Mouse (Mus musculus) CH12.LX (cell line): ENCODE measurements around the gene Prodh2. TPM values are rescaled to one million over a fixed set of nuclear protein-coding genes. Genes with fewer than 3 reads are reported as not detected.

Source experiments
- DNase-seq: peaks from one replicate; pipeline ENCODE4 v3.0.0-alpha.2; 2013; ENCODE audit errors: extremely low read depth
- H3K27ac ChIP-seq: 2 replicates; pipeline ENCODE4 v1.5.1; 2012; ENCODE audit warnings: low read depth, mild to moderate bottlenecking, control low read depth, moderate library complexity; ENCODE audit not compliant: insufficient read depth
- H3K27me3 ChIP-seq: replicated peaks from 2 replicates; pipeline ENCODE3; 2012; ENCODE audit warnings: inconsistent platforms
- H3K36me3 ChIP-seq, 2 experiments: replicated peaks in 1 of 2; 2 replicates each; pipeline versions ENCODE3 to v1.6.1; 2012; ENCODE audit warnings: inconsistent platforms in 1 of 2, low read length in 1 of 2, mild to moderate bottlenecking in 1 of 2, mixed read lengths in 1 of 2, moderate library complexity in 1 of 2; ENCODE audit not compliant: control insufficient read depth in 1 of 2, insufficient read depth in 1 of 2
- H3K4me1 ChIP-seq, 2 experiments: 2 replicates each; pipeline ENCODE4 v1.6.1; 2012; ENCODE audit warnings: inconsistent platforms in 1 of 2, moderate library complexity in 1 of 2; ENCODE audit not compliant: insufficient read depth in 2 of 2, control insufficient read depth in 1 of 2
- H3K4me2 ChIP-seq: 2 replicates; pipeline ENCODE4 v1.6.1; 2012; ENCODE audit warnings: low read depth, mild to moderate bottlenecking, control low read depth; ENCODE audit not compliant: poor library complexity, insufficient read depth, severe bottlenecking
- H3K4me3 ChIP-seq, 3 experiments: fragments of 150-350 bp in 1 of 3; sonication (generic) in 1 of 3; replicated peaks in 1 of 3; 2 replicates each; pipeline versions ENCODE3 to v1.5.1; 2011 to 2012; ENCODE audit warnings: low read depth in 2 of 3, low read length in 2 of 3, mild to moderate bottlenecking in 2 of 3, moderate library complexity in 2 of 3, control low read depth in 1 of 3, improper control_type of control experiment in 1 of 3, inconsistent platforms in 1 of 3, mixed read lengths in 1 of 3; ENCODE audit not compliant: poor library complexity in 1 of 3
- H3K79me2 ChIP-seq: replicated peaks from 2 replicates; pipeline ENCODE4 v1.6.1; 2012; ENCODE audit warnings: mild to moderate bottlenecking, moderate library complexity; ENCODE audit not compliant: control insufficient read depth, poor library complexity, insufficient read depth, severe bottlenecking; ENCODE audit errors: extremely low read depth
- H3K9ac ChIP-seq: 2 replicates; pipeline ENCODE4 v1.6.1; 2012; ENCODE audit warnings: low read depth, mild to moderate bottlenecking, control low read depth, moderate library complexity; ENCODE audit not compliant: insufficient read depth
- H3K9me3 ChIP-seq: replicated peaks from 2 replicates; pipeline ENCODE3; 2012; ENCODE audit warnings: low read length, inconsistent platforms, mixed read lengths
- BHLHE40 ChIP-seq: IDR thresholded peaks from 2 replicates; pipeline ENCODE4 v1.6.1; 2011; ENCODE audit warnings: mild to moderate bottlenecking, low read depth, low read length, improper control_type of control experiment
- CHD1 ChIP-seq: IDR thresholded peaks from 2 replicates; pipeline ENCODE4 v1.6.1; 2012; ENCODE audit warnings: low read depth, low read length, improper control_type of control experiment, inconsistent platforms
- CHD2 ChIP-seq: IDR thresholded peaks from 2 replicates; pipeline ENCODE4 v1.6.1; 2011; ENCODE audit warnings: low read length, improper control_type of control experiment
- CTCF ChIP-seq, 2 experiments: IDR thresholded peaks in 1 of 2; conservative IDR thresholded peaks in 1 of 2; 2 replicates each; pipeline ENCODE4 v1.5.1; 2011 to 2012; ENCODE audit warnings: low read depth in 2 of 2, low read length in 2 of 2, improper control_type of control experiment in 1 of 2, inconsistent platforms in 1 of 2, mild to moderate bottlenecking in 1 of 2, moderate library complexity in 1 of 2
- E2F4 ChIP-seq: IDR thresholded peaks from 2 replicates; pipeline ENCODE4 v1.6.1; 2011; ENCODE audit warnings: low read depth, low read length, improper control_type of control experiment; ENCODE audit not compliant: insufficient replicate concordance
- ELF1 ChIP-seq: IDR thresholded peaks from 2 replicates; pipeline ENCODE4 v1.6.1; 2014; ENCODE audit warnings: low read depth, mild to moderate bottlenecking, inconsistent platforms, low read length, improper control_type of control experiment
- EP300 ChIP-seq: IDR thresholded peaks from 2 replicates; pipeline ENCODE4 v1.6.1; 2011; ENCODE audit warnings: low read length, improper control_type of control experiment
- ETS1 ChIP-seq: conservative IDR thresholded peaks from 2 replicates; pipeline ENCODE4 v1.6.1; 2012; ENCODE audit warnings: low read depth, mild to moderate bottlenecking, inconsistent platforms, low read length, improper control_type of control experiment, moderate library complexity
- GABPA ChIP-seq: IDR thresholded peaks from 2 replicates; pipeline ENCODE4 v1.6.1; 2012; ENCODE audit warnings: low read depth, low read length, improper control_type of control experiment, inconsistent platforms; ENCODE audit not compliant: insufficient replicate concordance
- HCFC1 ChIP-seq: IDR thresholded peaks from 2 replicates; pipeline ENCODE4 v1.6.1; 2012; ENCODE audit warnings: low read depth, mild to moderate bottlenecking, inconsistent platforms, low read length, improper control_type of control experiment
- IRF4 ChIP-seq: IDR thresholded peaks from 2 replicates; pipeline ENCODE4 v1.6.1; 2014; ENCODE audit warnings: low read depth, mild to moderate bottlenecking, inconsistent platforms, low read length, improper control_type of control experiment
- JUN ChIP-seq: IDR thresholded peaks from 2 replicates; pipeline ENCODE4 v1.6.1; 2011; ENCODE audit warnings: low read depth, mild to moderate bottlenecking, low read length, improper control_type of control experiment, moderate library complexity; ENCODE audit not compliant: insufficient read depth
- JUND ChIP-seq: conservative IDR thresholded peaks from 2 replicates; pipeline ENCODE4 v1.6.1; 2011; ENCODE audit warnings: low read depth, low read length, improper control_type of control experiment
- KAT2A ChIP-seq: IDR thresholded peaks from 2 replicates; pipeline ENCODE4 v1.6.1; 2012; ENCODE audit warnings: low read length, improper control_type of control experiment, inconsistent platforms; ENCODE audit not compliant: insufficient replicate concordance
- MAFK ChIP-seq: IDR thresholded peaks from 2 replicates; pipeline ENCODE4 v1.6.1; 2011; ENCODE audit warnings: low read length, improper control_type of control experiment; ENCODE audit not compliant: insufficient replicate concordance
- MAX ChIP-seq: IDR thresholded peaks from 2 replicates; pipeline ENCODE4 v1.6.1; 2011; ENCODE audit warnings: low read length, improper control_type of control experiment
- MAZ ChIP-seq: IDR thresholded peaks from 2 replicates; pipeline ENCODE4 v1.6.1; 2012; ENCODE audit warnings: low read depth, mild to moderate bottlenecking, inconsistent platforms, low read length, improper control_type of control experiment, moderate library complexity
- MEF2A ChIP-seq: IDR thresholded peaks from 2 replicates; pipeline ENCODE4 v1.6.1; 2014; ENCODE audit warnings: low read depth, mild to moderate bottlenecking, inconsistent platforms, low read length, improper control_type of control experiment, borderline replicate concordance
- MXI1 ChIP-seq: IDR thresholded peaks from 2 replicates; pipeline ENCODE4 v1.6.1; 2011; ENCODE audit warnings: mild to moderate bottlenecking, low read depth, low read length, improper control_type of control experiment
- MYC ChIP-seq: IDR thresholded peaks from 2 replicates; pipeline ENCODE4 v1.6.1; 2011; ENCODE audit warnings: low read depth, mild to moderate bottlenecking, improper control_type of control experiment, low read length
- NELFE ChIP-seq: IDR thresholded peaks from 2 replicates; pipeline ENCODE4 v1.6.1; 2011; ENCODE audit warnings: low read depth, low read length, improper control_type of control experiment
- NRF1 ChIP-seq: IDR thresholded peaks from 2 replicates; pipeline ENCODE4 v1.6.1; 2014; ENCODE audit warnings: low read depth, mild to moderate bottlenecking, inconsistent platforms, low read length, improper control_type of control experiment, moderate library complexity
- PAX5 ChIP-seq: IDR thresholded peaks from 2 replicates; pipeline ENCODE4 v1.6.1; 2012; ENCODE audit warnings: low read length, inconsistent platforms, mixed read lengths
- POLR2A ChIP-seq: IDR thresholded peaks from 2 replicates; pipeline ENCODE4 v1.6.1; 2011; ENCODE audit warnings: low read depth, mild to moderate bottlenecking, improper control_type of control experiment, low read length
- POLR2AphosphoS2 ChIP-seq: IDR thresholded peaks from 2 replicates; pipeline ENCODE4 v1.6.1; 2011; ENCODE audit warnings: low read depth, low read length, improper control_type of control experiment
- RAD21 ChIP-seq: IDR thresholded peaks from 2 replicates; pipeline ENCODE4 v1.6.1; 2011; ENCODE audit warnings: low read depth, mild to moderate bottlenecking, low read length, improper control_type of control experiment, moderate library complexity
- RCOR1 ChIP-seq: conservative IDR thresholded peaks from 2 replicates; pipeline ENCODE4 v1.6.1; 2012; ENCODE audit warnings: low read depth, mild to moderate bottlenecking, inconsistent platforms, low read length, improper control_type of control experiment
- SIN3A ChIP-seq: IDR thresholded peaks from 2 replicates; pipeline ENCODE4 v1.6.1; 2012; ENCODE audit warnings: low read length, improper control_type of control experiment, inconsistent platforms
- SMC3 ChIP-seq: IDR thresholded peaks from 2 replicates; pipeline ENCODE4 v1.6.1; 2011; ENCODE audit warnings: low read depth, low read length, improper control_type of control experiment
- TBP ChIP-seq: conservative IDR thresholded peaks from 2 replicates; pipeline ENCODE4 v1.6.1; 2011; ENCODE audit warnings: low read depth, low read length, improper control_type of control experiment
- TCF12 ChIP-seq: IDR thresholded peaks from 2 replicates; pipeline ENCODE4 v1.6.1; 2014; ENCODE audit warnings: low read depth, mild to moderate bottlenecking, inconsistent platforms, low read length, improper control_type of control experiment
- UBTF ChIP-seq: IDR thresholded peaks from 2 replicates; pipeline ENCODE4 v1.6.1; 2012; ENCODE audit warnings: low read depth, mild to moderate bottlenecking, inconsistent platforms, low read length, improper control_type of control experiment, moderate library complexity
- USF1 ChIP-seq: IDR thresholded peaks from 2 replicates; pipeline ENCODE4 v1.6.1; 2014; ENCODE audit warnings: low read depth, mild to moderate bottlenecking, inconsistent platforms, low read length, improper control_type of control experiment
- USF2 ChIP-seq: conservative IDR thresholded peaks from 2 replicates; pipeline ENCODE4 v1.6.1; 2011; ENCODE audit warnings: low read depth, low read length, improper control_type of control experiment
- ZC3H11A ChIP-seq: IDR thresholded peaks from 2 replicates; pipeline ENCODE4 v1.6.1; 2012; ENCODE audit warnings: low read depth, mild to moderate bottlenecking, inconsistent platforms, low read length, improper control_type of control experiment
- ZKSCAN1 ChIP-seq: IDR thresholded peaks from 2 replicates; pipeline ENCODE4 v1.6.1; 2012; ENCODE audit warnings: low read depth, inconsistent platforms, low read length, improper control_type of control experiment, borderline replicate concordance
- ZMIZ1 ChIP-seq: IDR thresholded peaks from 2 replicates; pipeline ENCODE4 v1.6.1; 2012; ENCODE audit warnings: low read depth, mild to moderate bottlenecking, inconsistent platforms, low read length, improper control_type of control experiment
- ZNF384 ChIP-seq: IDR thresholded peaks from 2 replicates; pipeline ENCODE4 v1.6.1; 2012; ENCODE audit warnings: low read depth, low read length, improper control_type of control experiment, inconsistent platforms
- dilution Hi-C: fragments of 300-500 bp; cut with MboI; formaldehyde crosslinking; loops from 2 replicates; pipeline ENCODE4 v1.14.3; 2020; ENCODE audit warnings: low sequenced_read_pairs; ENCODE audit not compliant: extremely low pct_unique_long_range_greater_than_20kb, extremely low pct_ligation_motif_present
- in situ Hi-C: fragments of 300-500 bp; cut with MboI; formaldehyde crosslinking; loops from 3 replicates; pipeline ENCODE4 v1.14.3; 2019; ENCODE audit warnings: low sequenced_read_pairs, low pct_ligation_motif_present, low pct_unique_long_range_greater_than_20kb, mixed read lengths
- polyA plus RNA-seq: library from polyadenylated mRNA; unstranded; fragments of >175 nt; gene quantifications from 2 replicates; pipeline ENCODE4 v1.2.1, GENCODE M21; 2012; ENCODE audit warnings: low read depth; ENCODE audit not compliant: insufficient read length
- total RNA-seq, 2 experiments: library from RNA; depleted of rRNA; stranded (reverse); fragments of 300-350 nt in 1 of 2; fragments of >200 nt in 1 of 2; gene quantifications; 2 replicates each; pipeline ENCODE4 v1.2.3; 2012 to 2014

Gene Prodh2
- total and polyA plus RNA-seq, 3 experiments, result not detected

GRCm38 (mm10) chr7:30552102-30553020, 58.9 kb downstream of the Prodh2 start, which contains the start of the genes Hspb6 and Proser3:
Hspb6 (plus strand) TSS chr7:30552178.
Proser3 (minus strand) TSS chr7:30552299.
- dilution Hi-C loops, result no loop called here
- DNase-seq, result peak; percentile 99
- no peaks in the 10 kb centered on the region; the same call in 1 of the 2 replicates for H3K79me2 ChIP-seq
- peak within 1 kb of the TSS; percentile 83 for H3K9ac ChIP-seq
- TF ChIP-seq ZC3H11A, result no peak
- 0 out of 2 replicates have a peak, but pooled peaks have one; percentile 18 for TF ChIP-seq ETS1
- TF ChIP-seq ZMIZ1, result peak; percentile 95
- TF ChIP-seq MXI1, result peak; percentile 48
- peak; percentile 95 for TF ChIP-seq TBP
- TF ChIP-seq E2F4, result peak; percentile 78; the same call in 1 of the 2 replicates
- peak; percentile 92 for TF ChIP-seq CHD2
- TF ChIP-seq MAZ, result no peak
- TF ChIP-seq HCFC1, result peak; percentile 62; the same call in 1 of the 2 replicates
- peak; percentile 79 for TF ChIP-seq TCF12
- no peak for TF ChIP-seq GABPA
- TF ChIP-seq RAD21, result no peak
- no peak for TF ChIP-seq SMC3
- no peak for TF ChIP-seq UBTF
- 0 out of 2 replicates have a peak, but pooled peaks have one; percentile 53 for TF ChIP-seq CHD1
- TF ChIP-seq KAT2A, result 0 out of 2 replicates have a peak, but pooled peaks have one; percentile 38
- peak; percentile 53; the same call in 1 of the 2 replicates for TF ChIP-seq ELF1
- TF ChIP-seq MAX, result peak; percentile 67
- TF ChIP-seq JUN, result no peak
- no peak for TF ChIP-seq CTCF (conservative IDR thresholded peaks at IDR 0.05 in 1 of 2, IDR thresholded peaks at IDR 0.05 in 1 of 2; ENCODE audit: low read depth in 2 of 2, low read length in 2 of 2)
- no peak for TF ChIP-seq MEF2A
- TF ChIP-seq BHLHE40, result no peak
- TF ChIP-seq MAFK, result no peak
- TF ChIP-seq EP300, result no peak
- peak; percentile 94 for TF ChIP-seq POLR2AphosphoS2
- peak; percentile 95 for TF ChIP-seq POLR2A
- TF ChIP-seq NRF1, result peak; percentile 47
- TF ChIP-seq USF2, result no peak
- peak; percentile 98 for TF ChIP-seq NELFE
- peak; percentile 86 for TF ChIP-seq SIN3A
- TF ChIP-seq RCOR1, result no peak
- TF ChIP-seq ZKSCAN1, result no peak
- TF ChIP-seq PAX5, result no peak
- TF ChIP-seq MYC, result peak; percentile 37; the same call in 1 of the 2 replicates
- TF ChIP-seq IRF4, result no peak; the same call in 1 of the 2 replicates
- no peak for TF ChIP-seq USF1
- no peak for TF ChIP-seq JUND
- no peak for TF ChIP-seq ZNF384
- H3K4me2 ChIP-seq, result peak within 1 kb of the TSS; percentile 82
- in situ Hi-C loops, result no loop called here
- H3K4me1 ChIP-seq, result peaks cover 2 to 21% of the 10 kb centered on the region in 2 experiments; a peak in 3 of 4 replicates
- H3K27ac ChIP-seq, result peak within 1 kb of the TSS; percentile 92
- H3K27me3 ChIP-seq, result no peaks in the 10 kb centered on the region
- H3K4me3 ChIP-seq, result peak within 1 kb of the TSS; percentile 71 to 93 (median 83)
- H3K9me3 ChIP-seq, result no peaks in the 10 kb centered on the region
- peaks cover 32 to 52% of the 10 kb centered on the region in 2 experiments for H3K36me3 ChIP-seq
